Mouse (Mus musculus) G1E (cell line): ENCODE data around the gene Tbc1d32. TPM values are rescaled to one million over a fixed set of nuclear protein-coding genes. Genes with fewer than 3 reads are reported as not detected.

Experiments used
- ATAC-seq: 2 replicates; pipeline ENCODE4 v1.8.0; 2016; ENCODE audit warnings: mild to moderate bottlenecking; ENCODE audit not compliant: insufficient number of reproducible peaks, poor library complexity, low FRiP score, severe bottlenecking; ENCODE audit errors: extremely low read depth
- DNase-seq: peaks from one replicate; pipeline ENCODE4 v3.0.0; 2012; ENCODE audit warnings: low spot score
- H3K27me3 ChIP-seq: 2 replicates; pipeline ENCODE4 v1.6.1; 2012; ENCODE audit warnings: mild to moderate bottlenecking, low read length, inconsistent platforms; ENCODE audit not compliant: insufficient read depth
- H3K36me3 ChIP-seq: replicated peaks from 2 replicates; pipeline ENCODE3; 2012; ENCODE audit warnings: mild to moderate bottlenecking, inconsistent platforms
- H3K4me1 ChIP-seq: 2 replicates; pipeline ENCODE4 v1.6.1; 2012; ENCODE audit warnings: low read depth, low read length, inconsistent platforms, mixed read lengths; ENCODE audit not compliant: insufficient read depth
- H3K4me3 ChIP-seq: 2 replicates; pipeline ENCODE4 v1.5.1; 2012; ENCODE audit warnings: low read depth, mild to moderate bottlenecking, inconsistent platforms, low read length, moderate library complexity, mixed read lengths
- H3K9me3 ChIP-seq: replicated peaks from 2 replicates; pipeline ENCODE4 v1.6.1; 2012; ENCODE audit warnings: inconsistent platforms
- CTCF ChIP-seq: IDR thresholded peaks from 2 replicates; pipeline ENCODE4 v1.5.1; 2012; ENCODE audit warnings: low read depth, low read length, inconsistent platforms, mixed read lengths
- GATA1 ChIP-seq: IDR thresholded peaks from 2 replicates; pipeline ENCODE4 v1.6.1; 2012; ENCODE audit warnings: borderline replicate concordance, low read length, inconsistent platforms, mixed read lengths
- GATA2 ChIP-seq: IDR thresholded peaks from 2 replicates; pipeline ENCODE4 v1.6.1; 2012; ENCODE audit warnings: low read depth, low read length, inconsistent platforms, borderline replicate concordance
- POLR2AphosphoS5 ChIP-seq: IDR thresholded peaks from 2 replicates; pipeline ENCODE4 v1.6.1; 2012; ENCODE audit warnings: low read depth, low read length, inconsistent platforms; ENCODE audit not compliant: insufficient replicate concordance
- TAL1 ChIP-seq: conservative IDR thresholded peaks from 2 replicates; pipeline ENCODE4 v1.6.1; 2012; ENCODE audit warnings: low read depth, low read length, inconsistent platforms, mixed read lengths
- polyA plus RNA-seq: library from polyadenylated mRNA; stranded (reverse); fragments of >175 nt; gene quantifications from 2 replicates; pipeline ENCODE4 v1.2.3, GENCODE M21; 2012
- total RNA-seq, 2 experiments: library from RNA; stranded (forward) in 1 of 2; stranded (reverse) in 1 of 2; fragments of 200-1000 nt in 1 of 2; fragments of >200 nt in 1 of 2; fragmentation: Nextera tagmentation in 1 of 2; gene quantifications; 2 replicates each; pipeline ENCODE4 v1.2.3; 2014 to 2017

Gene Tbc1d32
- total and polyA plus RNA-seq, 3 experiments, result 0.08 to 4.4 (median 3.9) TPM

DNA sequence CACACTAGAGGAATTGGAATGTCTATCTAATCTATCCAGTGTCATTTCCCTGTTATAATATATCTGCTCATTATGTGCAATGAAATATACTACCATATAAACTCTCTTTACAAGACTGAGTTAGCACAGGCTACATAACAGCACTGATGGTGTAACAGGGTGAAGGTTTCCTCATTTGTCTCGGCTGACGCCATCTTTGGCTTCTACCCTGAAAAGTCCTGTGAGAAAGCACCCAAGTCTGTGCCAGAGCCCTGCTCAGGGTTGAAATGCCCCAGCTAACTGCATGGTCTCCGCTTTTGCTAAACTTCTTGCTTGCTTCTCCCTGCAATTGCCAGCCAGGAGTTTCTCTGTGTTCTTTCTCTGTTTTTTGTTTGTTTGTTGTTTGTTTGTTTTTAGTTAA lies 129.4 kb downstream of the Tbc1d32 start:
- DNase-seq, result no peak
- Histone ChIP-seq H3K4me3 (no peak overlapping the region), H3K36me3 (no peaks in the 10 kb centered on the region), H3K9me3 (no peaks in the 10 kb centered on the region), H3K27me3 (no peaks in the 10 kb centered on the region), H3K4me1 (no peaks in the 10 kb centered on the region)
- no peak for ATAC-seq
- TF ChIP-seq CTCF, result no peak
- TF ChIP-seq GATA1, result no peak
- no peak for TF ChIP-seq GATA2
- no peak for TF ChIP-seq TAL1
- TF ChIP-seq POLR2AphosphoS5, result no peak

DNA sequence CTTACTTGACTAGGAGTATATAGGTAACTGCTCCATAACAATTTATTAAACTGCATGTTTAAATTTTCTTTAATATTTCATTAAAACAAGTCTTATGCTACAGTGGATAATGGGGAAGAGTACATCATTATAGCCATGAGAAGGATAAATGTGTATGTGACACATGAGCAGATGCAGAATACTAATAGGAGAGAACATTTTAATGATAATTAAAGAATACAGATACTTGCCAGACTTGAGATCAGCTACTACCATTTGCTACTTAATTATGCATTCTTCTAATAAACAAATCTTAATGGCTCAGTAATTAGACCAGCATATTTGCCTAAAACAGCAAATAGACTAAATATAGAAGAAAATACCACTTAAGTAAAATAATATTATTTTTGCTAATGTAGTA lies 131.7 kb downstream of the Tbc1d32 start:
- no peaks in the 10 kb centered on the region for H3K27me3 ChIP-seq
- no peak for DNase-seq
- no peaks in the 10 kb centered on the region for H3K9me3 ChIP-seq
- no peak overlapping the region for H3K4me3 ChIP-seq
- no peaks in the 10 kb centered on the region for H3K4me1 ChIP-seq
- TF ChIP-seq TAL1 (no peak), POLR2AphosphoS5 (no peak), CTCF (no peak), GATA2 (no peak), GATA1 (no peak)
- H3K36me3 ChIP-seq, result no peaks in the 10 kb centered on the region
- no peak for ATAC-seq

DNA sequence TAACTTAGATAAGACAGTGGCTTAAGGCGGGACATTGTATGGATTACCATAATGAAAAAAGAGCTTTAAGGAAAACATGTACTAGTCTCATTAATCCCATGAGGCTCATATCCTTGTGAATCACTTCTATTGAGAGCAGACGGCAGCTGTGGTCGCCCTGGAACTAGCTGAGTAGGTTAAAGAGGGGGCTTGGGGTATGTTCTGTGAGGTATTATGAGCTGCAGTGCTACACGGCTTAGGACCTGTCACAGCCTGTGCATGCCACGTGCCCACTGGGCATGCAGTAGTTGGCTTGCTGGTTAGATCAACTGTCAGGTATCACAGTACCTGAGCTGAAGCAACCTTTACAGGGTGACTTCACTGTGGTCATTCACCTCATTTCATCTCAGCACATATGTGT lies 133.9 kb downstream of the Tbc1d32 start:
- Histone ChIP-seq H3K9me3 (no peaks in the 10 kb centered on the region), H3K4me3 (no peak overlapping the region)
- no peak for TF ChIP-seq CTCF
- TF ChIP-seq POLR2AphosphoS5, result no peak
- no peak for TF ChIP-seq TAL1
- no peak for TF ChIP-seq GATA1
- TF ChIP-seq GATA2, result no peak

DNA sequence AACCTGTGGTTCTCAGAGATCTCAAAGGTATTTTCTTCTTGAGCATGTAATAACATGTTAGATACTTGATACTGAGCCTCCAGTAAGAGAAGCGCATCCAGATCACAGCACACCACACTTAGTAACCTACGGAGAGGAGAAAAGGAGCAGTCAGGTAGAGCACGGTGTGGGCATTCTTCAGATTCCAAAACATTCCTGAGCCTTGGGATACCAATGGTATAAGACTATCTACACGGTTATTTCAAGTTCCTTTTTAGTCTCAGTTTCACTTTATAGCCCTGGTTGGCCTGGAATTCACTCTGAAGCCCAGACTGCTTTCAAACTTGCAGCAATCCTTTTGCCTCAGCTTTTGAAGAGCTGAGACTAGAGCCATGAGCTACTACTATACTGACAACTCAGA lies 138.8 kb downstream of the Tbc1d32 start:
- DNase-seq (no peak), ATAC-seq (no peak)
- H3K4me1 ChIP-seq, result no peaks in the 10 kb centered on the region
- no peak overlapping the region for H3K4me3 ChIP-seq
- no peaks in the 10 kb centered on the region for H3K36me3 ChIP-seq
- no peaks in the 10 kb centered on the region for H3K9me3 ChIP-seq
- no peaks in the 10 kb centered on the region for H3K27me3 ChIP-seq
- TF ChIP-seq GATA1, result no peak
- no peak for TF ChIP-seq TAL1
- no peak for TF ChIP-seq CTCF
- no peak for TF ChIP-seq GATA2
- TF ChIP-seq POLR2AphosphoS5, result no peak

More for the DNA sequence above, 133.9 kb downstream of the Tbc1d32 start:
- Histone ChIP-seq H3K36me3 (no peaks in the 10 kb centered on the region), H3K27me3 (no peaks in the 10 kb centered on the region), H3K4me1 (no peaks in the 10 kb centered on the region)
- ATAC-seq (no peak), DNase-seq (no peak)

DNA sequence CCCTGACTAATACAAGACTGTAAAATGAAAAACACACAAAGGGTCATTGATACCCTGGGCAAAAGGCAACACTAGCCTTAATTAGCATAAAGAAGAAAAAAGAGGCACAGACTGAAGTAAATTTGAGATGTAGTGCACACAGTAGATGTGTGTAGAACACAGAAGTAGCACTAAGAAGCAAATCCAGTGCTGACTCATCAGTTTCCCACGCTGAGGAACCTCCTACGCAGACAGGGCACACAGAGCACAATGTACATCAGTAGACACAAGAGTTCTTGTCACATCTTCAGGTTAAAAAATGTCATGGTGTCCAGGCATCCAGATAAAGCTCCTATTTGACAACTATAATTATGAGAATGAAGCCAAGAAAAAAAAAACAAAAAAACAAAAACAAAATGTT lies 165.7 kb downstream of the Tbc1d32 start:
- Histone ChIP-seq H3K36me3 (no peaks in the 10 kb centered on the region), H3K9me3 (no peaks in the 10 kb centered on the region), H3K27me3 (no peaks in the 10 kb centered on the region), H3K4me3 (no peak overlapping the region), H3K4me1 (no peaks in the 10 kb centered on the region)
- ATAC-seq (no peak), DNase-seq (no peak)
- no peak for TF ChIP-seq CTCF
- no peak for TF ChIP-seq POLR2AphosphoS5
- no peak for TF ChIP-seq TAL1
- TF ChIP-seq GATA2, result no peak
- TF ChIP-seq GATA1, result no peak

DNA sequence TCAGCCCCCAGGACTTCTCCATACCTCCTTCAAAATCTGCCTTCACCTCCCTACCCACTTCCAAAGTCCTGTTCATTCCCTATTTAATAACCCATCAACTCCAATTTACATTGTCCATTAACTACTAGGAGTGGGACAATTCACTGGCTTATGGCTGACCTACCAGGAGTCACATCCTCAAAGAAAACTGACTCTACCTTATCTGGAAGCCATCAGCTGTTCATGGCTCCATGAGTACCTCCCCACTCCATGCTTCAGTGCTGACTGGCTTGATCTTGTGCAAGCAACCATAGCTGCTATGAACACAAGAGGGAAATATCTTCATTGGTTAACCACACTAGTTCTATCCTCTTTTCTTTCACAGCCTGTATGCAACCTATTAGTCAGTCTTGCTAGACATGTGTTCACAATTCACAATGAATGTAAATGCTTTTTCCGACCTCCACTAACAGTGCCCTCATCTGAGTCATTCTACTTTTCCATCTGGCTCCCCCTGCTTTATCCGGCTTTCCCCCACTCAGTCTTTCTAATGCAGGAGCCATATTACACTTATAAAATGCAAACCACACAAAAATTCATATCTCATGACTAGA lies 167.2 kb downstream of the Tbc1d32 start:
- H3K4me1 ChIP-seq, result no peaks in the 10 kb centered on the region
- ATAC-seq (no peak), DNase-seq (no peak)
- TF ChIP-seq GATA1 (no peak), CTCF (no peak), TAL1 (no peak), GATA2 (no peak)
- H3K9me3 ChIP-seq, result no peaks in the 10 kb centered on the region
- H3K27me3 ChIP-seq, result no peaks in the 10 kb centered on the region
- H3K36me3 ChIP-seq, result no peaks in the 10 kb centered on the region
- H3K4me3 ChIP-seq, result no peak overlapping the region

DNA sequence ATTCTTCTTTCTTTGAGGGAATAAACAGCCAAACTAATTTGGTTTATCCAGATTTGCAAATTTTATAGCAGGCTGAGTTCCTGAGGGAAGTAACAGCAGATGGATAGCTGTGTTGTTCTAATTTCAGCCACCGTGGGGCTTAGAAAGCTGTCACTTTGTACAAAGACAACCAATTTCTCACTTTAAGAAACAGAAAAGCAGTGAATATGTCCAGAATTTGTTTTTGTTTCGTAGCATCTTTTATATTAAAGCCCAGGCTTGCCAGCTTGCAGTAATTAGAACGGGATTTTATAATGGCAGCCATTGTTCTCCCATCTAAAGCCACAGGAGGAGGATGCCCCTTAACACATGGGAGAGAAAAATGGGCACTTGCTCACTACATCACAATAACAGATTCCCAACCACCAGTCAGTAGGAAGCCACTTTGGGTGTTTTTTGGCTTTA lies 169.5 kb downstream of the Tbc1d32 start:
- Histone ChIP-seq H3K4me1 (no peaks in the 10 kb centered on the region), H3K36me3 (no peaks in the 10 kb centered on the region), H3K27me3 (no peaks in the 10 kb centered on the region), H3K4me3 (no peak overlapping the region), H3K9me3 (no peaks in the 10 kb centered on the region)
- no peak for ATAC-seq
- no peak for DNase-seq
- no peak for TF ChIP-seq TAL1
- TF ChIP-seq POLR2AphosphoS5, result no peak
